Mouse (Mus musculus) heart, adult 2 months (tissue): ENCODE results near the gene Gsk3a. TPM values are rescaled to one million over a fixed set of nuclear protein-coding genes. Genes with fewer than 3 reads are reported as not detected.

Source experiments
- DNase-seq, 2 experiments: peaks; one replicate each; pipeline ENCODE4 v3.0.0; 2021
- H3K27ac ChIP-seq: fragments of 200-600 bp; 2 replicates; pipeline ENCODE4 v1.8.1; 2022
- H3K27me3 ChIP-seq: fragments of 200-500 bp; 2 replicates; pipeline ENCODE4 v1.6.1; 2012; ENCODE audit warnings: mild to moderate bottlenecking, low read length, inconsistent platforms, mixed read lengths; ENCODE audit not compliant: control insufficient read depth, insufficient read depth
- H3K36me3 ChIP-seq: fragments of 200-500 bp; 2 replicates; pipeline ENCODE4 v1.6.1; 2012; ENCODE audit warnings: low read length, inconsistent platforms; ENCODE audit not compliant: control insufficient read depth, insufficient read depth
- H3K4me1 ChIP-seq: fragments of 200-500 bp; 2 replicates; pipeline ENCODE4 v1.6.1; 2011; ENCODE audit warnings: low read length; ENCODE audit not compliant: control insufficient read depth, insufficient read depth
- H3K4me3 ChIP-seq: fragments of 200-600 bp; 2 replicates; pipeline ENCODE4 v1.8.1; 2022
- H3K79me2 ChIP-seq: fragments of 200-500 bp; replicated peaks from 2 replicates; pipeline ENCODE4 v1.6.1; 2012; ENCODE audit warnings: mild to moderate bottlenecking, inconsistent platforms, low read length, moderate library complexity, mixed read lengths; ENCODE audit not compliant: control insufficient read depth, insufficient read depth
- H3K9ac ChIP-seq: fragments of 200-500 bp; 2 replicates; pipeline ENCODE4 v1.6.1; 2012; ENCODE audit warnings: low read depth, mild to moderate bottlenecking, control low read depth, inconsistent platforms, low read length, mixed read lengths
- CTCF ChIP-seq: fragments of 200-600 bp; IDR thresholded peaks from 2 replicates; pipeline ENCODE4 v1.8.1; 2022; ENCODE audit warnings: antibody characterized with exemption, mild to moderate bottlenecking, moderate library complexity
- EP300 ChIP-seq: fragments of 200-500 bp; IDR thresholded peaks from 2 replicates; pipeline ENCODE4 v1.6.1; 2011; ENCODE audit warnings: low read depth, low read length, control low read depth; ENCODE audit not compliant: insufficient read depth
- POLR2A ChIP-seq: fragments of 200-500 bp; IDR thresholded peaks from 2 replicates; pipeline ENCODE4 v1.6.1; 2011; ENCODE audit warnings: mild to moderate bottlenecking, low read depth, low read length, control low read depth; ENCODE audit not compliant: insufficient read depth
- WGBS: fragments of 180-500 bp; shearing (Covaris S2); methylation state at CpG from one replicate; pipeline ENCODE4 v1.1.7; 2018; 5-methylcytosine and 5-hydroxymethylcytosine counted together
- intact Hi-C: fragments of 180-260 bp; cut with DNase I; formaldehyde crosslinking; loops from one replicate; pipeline ENCODE4 v1.15.1; 2025
- polyA plus RNA-seq: library from polyadenylated mRNA; depleted of rRNA; stranded (reverse); fragments of >200 nt; gene quantifications from 2 replicates; pipeline ENCODE4 v1.2.3, GENCODE M21; 2012
- total RNA-seq, 2 experiments: library from RNA; stranded (reverse); gene quantifications; 2 replicates each; pipeline ENCODE4 v1.2.3; 2021

The Gsk3a gene
- total and polyA plus RNA-seq, 3 experiments: 61.7 to 105 (median 69.4) TPM

GRCm38 (mm10) chr7:25190806-25191205 is 46.8 kb downstream of the Gsk3a start:
- WGBS: 81% methylated on average over 11 of the region's 11 CpGs
- no peaks in the 10 kb centered on the region for H3K36me3 ChIP-seq
- TF ChIP-seq POLR2A (no peak), CTCF (no peak), EP300 (no peak)

GRCm38 (mm10) chr7:25187662-25188650 is 49.7 kb downstream of the Gsk3a start:
- intact Hi-C loops: loop anchor here (1.0 to 5.0 kb wide), 3 partner anchors 55 to 156 kb away; no protein-coding TSS in a partner anchor
- Histone ChIP-seq H3K9ac (no peak overlapping the region), H3K4me3 (no peak overlapping the region), H3K27ac (no peak overlapping the region), H3K79me2 (no peaks in the 10 kb centered on the region), H3K36me3 (no peaks in the 10 kb centered on the region), H3K4me1 (no peaks in the 10 kb centered on the region), H3K27me3 (no peaks in the 10 kb centered on the region; the same call in 1 of the 2 replicates)
- no peak for TF ChIP-seq POLR2A
- peak; percentile 84 for TF ChIP-seq EP300
- peak; percentile 82 to 89 for DNase-seq
- 28% methylated on average over 21 of the region's 21 CpGs for WGBS

More at GRCm38 (mm10) chr7:25190806-25191205, 46.8 kb downstream of the Gsk3a start:
- H3K79me2 ChIP-seq: no peaks in the 10 kb centered on the region
- no peak overlapping the region for H3K4me3 ChIP-seq
- no peaks in the 10 kb centered on the region for H3K4me1 ChIP-seq
- H3K27me3 ChIP-seq: no peaks in the 10 kb centered on the region
- H3K27ac ChIP-seq: no peak overlapping the region
- intact Hi-C loops: no loop called here
- DNase-seq: no peak
- no peak overlapping the region for H3K9ac ChIP-seq

GRCm38 (mm10) chr7:25184091-25184490 is 53.6 kb downstream of the Gsk3a start:
- 71% methylated on average over 6 of the region's 6 CpGs for WGBS
- Histone ChIP-seq H3K4me3 (no peak overlapping the region), H3K9ac (no peak overlapping the region), H3K27me3 (peaks cover 14% of the 10 kb centered on the region), H3K27ac (no peak overlapping the region), H3K79me2 (no peaks in the 10 kb centered on the region), H3K4me1 (no peaks in the 10 kb centered on the region), H3K36me3 (no peaks in the 10 kb centered on the region)
- DNase-seq: no peak
- TF ChIP-seq POLR2A (no peak), EP300 (no peak), CTCF (no peak)
- intact Hi-C loops: no loop called here

- DNase-seq: no peak
- Histone ChIP-seq H3K79me2 (no peaks in the 10 kb centered on the region), H3K4me3 (no peak overlapping the region), H3K27ac (no peak overlapping the region), H3K4me1 (no peaks in the 10 kb centered on the region; the same call in 1 of the 2 replicates), H3K9ac (no peak overlapping the region), H3K27me3 (peaks cover 19% of the 10 kb centered on the region), H3K36me3 (no peaks in the 10 kb centered on the region)
- TF ChIP-seq EP300: no peak
- TF ChIP-seq CTCF: no peak
- TF ChIP-seq POLR2A: no peak
- intact Hi-C loops: no loop called here
- WGBS: 9% methylated on average over 21 of the region's 21 CpGs
Measured at GRCm38 (mm10) chr7:25181814-25182213, 55.8 kb downstream of the Gsk3a start.

- H3K79me2 ChIP-seq: no peaks in the 10 kb centered on the region
- peaks cover 20% of the 10 kb centered on the region for H3K27me3 ChIP-seq
- intact Hi-C loops: no loop called here
- peak; percentile 42 to 49 for DNase-seq
- H3K4me3 ChIP-seq: no peak overlapping the region
- H3K9ac ChIP-seq: no peak overlapping the region
- H3K27ac ChIP-seq: no peak overlapping the region
- no peaks in the 10 kb centered on the region for H3K36me3 ChIP-seq
- 1% methylated on average over 15 of the region's 15 CpGs for WGBS
- TF ChIP-seq EP300 (no peak), POLR2A (no peak), CTCF (peak; percentile 76)
- H3K4me1 ChIP-seq: no peaks in the 10 kb centered on the region; the same call in 1 of the 2 replicates
Measured at GRCm38 (mm10) chr7:25181331-25181790, 56.3 kb downstream of the Gsk3a start.

GRCm38 (mm10) chr7:25180512-25180911 is 57.1 kb downstream of the Gsk3a start:
- H3K79me2 ChIP-seq: no peaks in the 10 kb centered on the region
- DNase-seq: no peak
- no peak overlapping the region for H3K4me3 ChIP-seq
- H3K27me3 ChIP-seq: peaks cover 23% of the 10 kb centered on the region
- intact Hi-C loops: no loop called here
- H3K27ac ChIP-seq: no peak overlapping the region
- WGBS: 2% methylated on average over 6 of the region's 6 CpGs
- TF ChIP-seq POLR2A (no peak), EP300 (no peak), CTCF (no peak)
- no peaks in the 10 kb centered on the region; the same call in 1 of the 2 replicates for H3K4me1 ChIP-seq
- H3K36me3 ChIP-seq: no peaks in the 10 kb centered on the region
- no peak overlapping the region for H3K9ac ChIP-seq
